Comparison of ENCODE assay signal across 17 mouse cellular contexts in the genomic region with DNA sequence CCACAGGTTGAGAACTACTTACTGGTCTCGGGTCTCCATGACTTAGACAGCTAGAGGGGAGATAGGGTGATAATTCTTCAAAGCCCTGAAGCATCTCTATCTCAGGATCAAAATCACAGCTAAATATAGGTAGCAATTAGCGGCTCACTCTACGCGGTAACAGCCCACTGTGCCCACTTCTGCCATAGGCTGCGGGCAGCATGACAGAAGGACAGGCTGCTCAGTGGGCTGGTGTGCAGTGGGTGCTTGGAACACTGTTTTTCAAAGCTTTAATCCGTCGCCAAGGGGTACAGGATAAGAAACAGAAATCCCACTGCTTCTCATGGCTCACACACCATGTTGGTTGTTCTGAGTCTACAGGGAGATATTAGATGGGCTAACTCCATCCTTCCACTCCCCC. TPM values are rescaled to one million over a fixed set of nuclear protein-coding genes. Genes with fewer than 3 reads are reported as not detected.
"Had no signal": no experiment of that assay in that cellular context is flagged by ENCODE, and none has a peak within 500 bp of the region (broad histone marks: within the 10 kb centered on the region; RNA-seq: fewer than 3 reads in every experiment).

No protein-coding gene starts in this region.

- H3K4me3 ChIP-seq: layer of hippocampus, adult 2 months; limb, embryonic 12.5 days; limb, embryonic 15.5 days; liver, embryonic 12.5 days; liver, embryonic 15.5 days had no signal

- ATAC-seq: liver, embryonic 12.5 days had no signal

- H3K9me3 ChIP-seq: limb, embryonic 12.5 days; limb, embryonic 15.5 days; liver, embryonic 12.5 days; liver, embryonic 15.5 days had no signal

- DNase-seq: kidney, adult 2 months; kidney, postnatal 25 days; layer of hippocampus, adult 9-11 months; lung, adult 2 months; lung, postnatal 14 days; lung, postnatal 4 days; midbrain, embryonic 14.5 days; thymus, postnatal 25 days had no signal

- H3K4me2 ChIP-seq: limb, embryonic 12.5 days; limb, embryonic 15.5 days; liver, embryonic 12.5 days; liver, embryonic 15.5 days; midbrain, embryonic 11.5 days had no signal

- H3K9ac ChIP-seq: limb, embryonic 12.5 days; limb, embryonic 15.5 days; liver, embryonic 12.5 days; liver, embryonic 15.5 days had no signal

- H3K27me3 ChIP-seq: limb, embryonic 12.5 days; limb, embryonic 15.5 days; liver, embryonic 12.5 days; liver, embryonic 15.5 days had no signal

- H3K36me3 ChIP-seq: limb, embryonic 12.5 days; limb, embryonic 15.5 days; liver, embryonic 12.5 days; liver, embryonic 15.5 days had no signal

- H3K27ac ChIP-seq: kidney, postnatal 0 days; layer of hippocampus, adult 2 months; limb, embryonic 12.5 days; limb, embryonic 15.5 days; liver, embryonic 12.5 days; liver, embryonic 15.5 days had no signal

- H3K4me1 ChIP-seq: liver, embryonic 12.5 days; liver, embryonic 15.5 days had no signal

RNA-seq across cellular contexts. Expression of gene Twist2, which starts 59.2 kb away (rescaled TPM):
- total RNA-seq: megakaryocyte progenitor cell, adult 5-6 weeks; megakaryocyte-erythroid progenitor cell, adult 5-6 weeks had no signal
